Mouse (Mus musculus): ENCODE measurements at regions not wholly inside any gene's neighbourhood (a gene's known extent, or its start where the extent isn't known, plus 50 kb on each side); places are given as distances from the start of the nearest gene placed in this dataset.

DNA sequence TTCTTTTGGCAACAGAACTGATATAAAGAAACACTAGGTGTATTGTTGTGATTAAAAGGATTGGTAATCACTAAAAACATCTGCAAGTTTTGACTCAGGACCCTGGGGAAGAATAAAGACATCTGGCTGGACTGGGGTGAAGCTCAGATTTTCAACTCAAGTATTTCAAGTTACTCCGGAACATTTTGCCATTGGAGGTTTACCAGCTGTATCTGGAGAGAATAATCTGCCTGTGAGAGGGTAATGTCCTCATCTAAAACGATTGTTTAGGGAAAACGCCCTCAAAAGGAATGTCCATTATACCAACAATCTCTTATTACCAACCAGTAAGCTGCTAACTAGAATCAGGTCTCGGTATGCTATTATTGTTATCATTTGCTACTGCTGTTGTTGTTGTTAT is 288.2 kb upstream of the Clec14a start:
- Histone ChIP-seq H3K4me3 (no peak overlapping the region), H3K27ac (no peak overlapping the region)
- no peak for DNase-seq (ENCODE audit: low spot score in 2 of 2)
- no peak for TF ChIP-seq CTCF (conservative IDR thresholded peaks at IDR 0.05)

- TF ChIP-seq CTCF (conservative IDR thresholded peaks at IDR 0.05), result no peak
- DNase-seq (ENCODE audit: low spot score in 2 of 2), result no peak
- no peak overlapping the region for H3K4me3 ChIP-seq
- H3K27ac ChIP-seq, result no peak overlapping the region
These were observed 287.7 kb upstream of the Clec14a start for GRCm38 (mm10) chr12:58556741-58557140.

GRCm38 (mm10) chr12:58556060-58556459 is 287.0 kb upstream of the Clec14a start:
- no peak for DNase-seq (ENCODE audit: low spot score in 2 of 2)
- no peak for TF ChIP-seq CTCF (conservative IDR thresholded peaks at IDR 0.05)
- no peak overlapping the region; the same call in 1 of the 2 replicates for H3K27ac ChIP-seq
- no peak overlapping the region for H3K4me3 ChIP-seq

DNA sequence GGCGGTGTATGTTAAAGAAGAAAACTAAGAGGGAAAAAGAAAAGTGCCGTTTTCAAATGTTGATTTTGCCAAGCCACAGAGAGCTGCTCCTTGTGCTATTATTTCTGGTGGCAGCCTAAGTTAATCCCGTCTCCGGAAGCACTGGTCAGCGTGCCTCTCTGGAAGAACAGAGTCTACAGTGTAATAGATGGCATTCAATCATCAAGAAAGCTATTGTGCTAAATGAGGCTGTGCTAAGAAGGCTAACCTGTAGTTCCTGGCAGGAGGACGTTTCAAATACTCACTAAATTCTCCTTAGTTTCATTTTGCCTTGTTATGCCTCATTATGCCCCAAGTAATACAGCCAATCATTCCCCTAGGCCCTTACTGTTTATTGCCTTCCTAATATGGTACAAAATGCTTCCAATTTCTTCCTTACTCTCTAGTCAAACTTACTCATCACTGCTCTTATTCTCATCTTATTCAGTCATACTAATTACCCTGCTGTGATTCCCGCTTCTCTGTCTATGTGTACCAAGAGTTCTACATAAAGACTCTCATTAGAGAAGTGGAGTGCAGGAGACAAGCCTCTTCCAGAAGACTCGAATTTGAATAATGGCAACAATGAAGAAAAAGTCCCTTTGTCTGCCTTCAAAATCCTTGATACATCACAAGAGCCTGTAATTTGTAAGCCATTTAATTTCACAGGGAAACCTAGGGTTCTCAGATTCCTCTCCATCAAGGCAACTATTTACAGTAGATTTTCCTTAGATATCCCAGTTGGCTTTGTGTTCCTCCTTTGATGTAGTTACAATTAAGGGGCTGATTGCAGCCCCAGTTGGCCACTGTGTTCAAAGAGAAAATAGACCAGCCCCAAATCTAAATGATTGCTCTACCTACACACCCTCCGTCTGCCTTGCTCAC is 282.0 kb upstream of the Clec14a start:
- no peak for TF ChIP-seq CTCF (conservative IDR thresholded peaks at IDR 0.05)
- Histone ChIP-seq H3K27ac (no peak overlapping the region), H3K4me3 (no peak overlapping the region)
- no peak for DNase-seq (ENCODE audit: low spot score in 2 of 2)

DNA sequence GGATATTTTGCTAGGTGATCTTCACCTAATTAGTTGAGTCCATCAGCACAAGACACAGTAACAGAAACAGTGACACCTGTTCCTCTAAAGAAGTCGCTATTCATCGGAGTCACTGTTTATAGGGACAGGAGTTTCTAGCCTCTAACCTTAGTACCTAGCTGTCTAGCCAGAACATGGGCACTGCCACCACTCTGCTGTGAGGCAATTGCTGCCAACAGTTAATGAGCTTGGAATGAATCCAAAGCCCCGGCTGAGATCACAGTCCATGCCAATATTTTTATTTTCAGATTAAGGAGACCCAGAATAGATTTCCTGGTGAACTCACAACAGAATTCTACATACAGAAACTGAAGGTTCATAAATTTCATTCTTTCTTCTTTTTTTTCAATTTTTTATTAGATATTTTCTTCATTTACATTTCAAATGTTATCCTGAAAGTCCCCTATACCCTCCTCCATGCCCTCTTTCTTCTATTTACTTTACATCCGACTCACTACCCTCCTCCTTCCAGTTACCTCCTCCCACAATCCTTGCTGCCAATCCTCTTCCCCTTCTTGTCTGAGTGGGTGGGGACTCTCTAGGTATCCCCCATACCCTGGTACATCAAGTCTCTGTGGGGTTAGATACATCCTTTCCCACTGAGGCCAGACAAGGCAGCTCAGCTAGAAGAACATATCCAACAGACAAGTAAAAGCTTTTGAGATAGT is 276.9 kb upstream of the Clec14a start:
- Histone ChIP-seq H3K4me3 (no peak overlapping the region), H3K27ac (no peak overlapping the region)
- TF ChIP-seq CTCF (conservative IDR thresholded peaks at IDR 0.05), result no peak
- DNase-seq (ENCODE audit: low spot score in 2 of 2), result peak; percentile 23 to 32

- no peak for DNase-seq (ENCODE audit: low spot score in 2 of 2)
These were observed 275.8 kb upstream of the Clec14a start for GRCm38 (mm10) chr12:58544862-58545261.

DNA sequence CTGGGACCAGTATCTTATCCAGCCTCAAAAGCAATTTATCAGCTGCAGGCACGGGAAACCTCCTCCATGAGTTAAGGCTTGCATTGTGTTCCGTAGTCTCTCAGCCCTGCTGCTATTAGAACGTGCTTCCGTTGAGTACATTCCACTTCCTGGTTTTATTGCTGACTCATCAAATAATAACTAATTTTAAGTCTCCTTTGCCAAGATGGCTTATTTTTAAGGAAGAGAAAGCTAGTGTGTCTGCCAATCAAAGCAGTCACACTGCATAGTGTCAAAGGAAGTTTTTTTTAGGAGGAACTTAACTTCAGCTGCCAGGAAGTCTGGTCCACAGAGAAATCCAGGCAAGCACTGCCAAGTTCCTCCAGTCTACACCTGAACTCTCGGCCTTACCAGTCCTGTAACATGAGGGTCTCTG is 269.2 kb upstream of the Clec14a start:
- H3K27ac ChIP-seq, result no peak overlapping the region
- H3K4me3 ChIP-seq, result no peak overlapping the region
- DNase-seq (ENCODE audit: low spot score in 2 of 2), result no peak
- TF ChIP-seq CTCF (conservative IDR thresholded peaks at IDR 0.05), result no peak

More at GRCm38 (mm10) chr12:58544862-58545261, 275.8 kb upstream of the Clec14a start:
- Histone ChIP-seq H3K4me3 (no peak overlapping the region), H3K27ac (no peak overlapping the region)
- no peak for TF ChIP-seq CTCF (conservative IDR thresholded peaks at IDR 0.05)

- Histone ChIP-seq H3K27ac (no peak overlapping the region), H3K4me3 (no peak overlapping the region)
- no peak for TF ChIP-seq CTCF (conservative IDR thresholded peaks at IDR 0.05)
- no peak for DNase-seq (ENCODE audit: low spot score in 2 of 2)
These were observed 268.7 kb upstream of the Clec14a start for GRCm38 (mm10) chr12:58537833-58538232.

DNA sequence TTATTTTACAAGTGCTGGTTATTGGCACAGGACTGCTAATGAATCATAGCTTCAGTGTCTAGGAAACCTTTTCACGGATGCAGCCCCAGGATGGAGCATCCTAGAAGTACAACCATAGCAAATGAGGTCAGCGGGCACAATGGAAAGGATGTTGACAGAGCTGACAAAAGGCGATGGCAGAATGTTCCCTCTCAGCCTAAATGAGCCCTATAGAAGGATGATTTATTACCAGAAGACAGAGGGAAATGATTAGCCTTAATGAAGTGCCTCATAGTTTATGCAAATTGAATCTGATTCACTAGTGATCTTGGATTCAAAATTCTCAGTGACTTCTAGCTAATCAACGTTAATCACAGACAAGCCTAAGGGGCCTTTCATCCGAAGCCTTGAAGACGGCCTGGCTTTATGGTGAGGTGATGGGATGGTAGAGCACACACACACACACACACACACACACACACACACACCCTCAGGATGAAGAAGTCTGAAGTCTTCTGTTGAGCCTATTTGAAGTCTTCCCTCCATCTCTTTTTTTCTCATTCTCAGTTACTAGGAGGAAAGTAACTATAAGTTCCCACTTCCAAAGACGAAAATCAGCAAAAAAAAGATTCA is 267.4 kb upstream of the Clec14a start:
- TF ChIP-seq CTCF (conservative IDR thresholded peaks at IDR 0.05), result no peak
- no peak for DNase-seq (ENCODE audit: low spot score in 2 of 2)
- no peak overlapping the region for H3K27ac ChIP-seq

DNA sequence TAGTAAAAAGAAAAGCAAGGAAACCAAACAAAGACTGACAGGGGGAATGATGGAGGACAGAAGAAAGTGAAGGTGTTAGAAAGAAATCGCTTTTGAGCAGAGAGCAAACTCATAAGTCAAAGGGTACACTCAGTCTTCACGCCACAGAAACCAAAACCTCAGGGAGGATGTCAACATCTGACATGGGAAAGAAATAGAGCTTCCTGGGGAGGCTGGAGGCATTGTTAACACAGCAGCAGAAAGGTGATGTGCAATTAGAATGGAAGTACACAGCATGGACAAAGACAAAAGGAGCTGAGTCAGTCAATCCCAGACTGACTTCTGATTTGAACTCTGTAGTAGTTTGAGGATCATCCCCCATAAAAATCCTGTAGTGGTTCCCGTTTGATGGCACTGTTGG is 261.2 kb upstream of the Clec14a start:
- TF ChIP-seq CTCF (conservative IDR thresholded peaks at IDR 0.05), result no peak
- no peak for DNase-seq (ENCODE audit: low spot score in 2 of 2)
- H3K27ac ChIP-seq, result no peak overlapping the region
- H3K4me3 ChIP-seq, result no peak overlapping the region

More for the DNA sequence above, 267.4 kb upstream of the Clec14a start:
- no peak overlapping the region for H3K4me3 ChIP-seq

GRCm38 (mm10) chr12:58516800-58517199 is 247.7 kb upstream of the Clec14a start:
- DNase-seq (ENCODE audit: low spot score in 2 of 2), result no peak
- TF ChIP-seq CTCF (conservative IDR thresholded peaks at IDR 0.05), result no peak

DNA sequence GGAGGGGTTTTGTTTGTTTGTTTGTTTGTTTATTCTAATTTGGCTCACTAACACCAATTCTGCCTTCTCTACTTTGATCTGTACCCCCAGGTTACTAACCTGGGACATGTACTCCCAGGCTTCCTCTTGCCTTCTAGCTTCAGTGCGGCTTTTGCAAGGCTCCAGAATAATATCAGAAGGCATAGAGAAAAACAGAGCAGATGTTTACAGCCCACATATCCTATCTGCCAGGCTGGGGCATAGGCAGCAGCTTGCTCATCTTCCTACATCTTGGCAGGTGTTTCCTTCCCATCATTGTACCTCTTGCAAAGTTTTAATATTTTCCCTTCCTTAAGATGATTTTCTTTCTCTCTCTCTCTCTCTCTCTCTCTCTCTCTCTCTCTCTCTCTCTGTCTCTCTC is 244.9 kb upstream of the Clec14a start:
- no peak overlapping the region for H3K4me3 ChIP-seq
- peak overlapping the region; percentile 86 for H3K27ac ChIP-seq
- no peak for TF ChIP-seq CTCF (conservative IDR thresholded peaks at IDR 0.05)
- peak; percentile 51 to 74 for DNase-seq (ENCODE audit: low spot score in 2 of 2)

More at GRCm38 (mm10) chr12:58516800-58517199, 247.7 kb upstream of the Clec14a start:
- no peak overlapping the region for H3K27ac ChIP-seq
- no peak overlapping the region for H3K4me3 ChIP-seq

DNA sequence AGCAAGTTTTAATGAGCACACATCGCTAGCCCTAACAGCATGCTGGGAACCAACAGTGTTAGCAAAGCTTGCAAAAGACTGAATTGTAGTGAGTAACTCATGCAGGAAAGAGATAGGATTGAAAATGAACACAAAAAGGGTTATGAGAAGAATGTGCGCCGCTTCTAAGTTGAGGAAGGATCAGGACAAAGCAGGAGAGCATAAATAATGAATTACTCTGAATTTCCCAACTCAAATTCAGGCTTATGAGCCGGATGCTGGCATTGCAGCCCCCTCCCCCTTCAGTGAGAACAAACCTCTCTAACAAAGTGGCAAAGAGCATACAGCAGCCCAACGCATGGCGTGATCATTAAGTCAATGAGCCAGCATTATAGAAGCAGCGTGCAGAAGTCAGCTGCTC is 243.6 kb upstream of the Clec14a start:
- Histone ChIP-seq H3K4me3 (no peak overlapping the region), H3K27ac (peak overlapping the region; percentile 86)
- no peak for DNase-seq (ENCODE audit: low spot score in 2 of 2)
- no peak for TF ChIP-seq CTCF (conservative IDR thresholded peaks at IDR 0.05)

All from layer of hippocampus, adult 2 months (tissue).